In genomic region chr5:148707335-148707734, GRCm38 (mm10) we compare ENCODE assay signal across 13 mouse cellular contexts.
A peak's percentile ranks its signal among the peaks of the same experiment; 100 is the strongest.
DNase-seq lines count a peak whose midpoint lies in the region; ATAC-seq and TF ChIP-seq lines count a peak whose summit lies in the region.
"Had no signal": no experiment of that assay in that cellular context is flagged by ENCODE, and none has a peak within 500 bp of the region (broad histone marks: within the 10 kb centered on the region; RNA-seq: fewer than 3 reads in every experiment).

No protein-coding gene starts in this region.

- H3K36me3 ChIP-seq in embryonic facial prominence, embryonic 14.5 days (ENCODE audit: control insufficient read depth, insufficient read depth, low read length), result no peaks in the 10 kb centered on the region
- H3K36me3 ChIP-seq in embryonic facial prominence, embryonic 10.5 days (replicated peaks), result no peaks in the 10 kb centered on the region
- H3K36me3 ChIP-seq in heart, embryonic 14.5 days (ENCODE audit: control insufficient read depth, insufficient read depth, low read length), result no peaks in the 10 kb centered on the region
- no peaks in the 10 kb centered on the region for H3K36me3 ChIP-seq in liver, embryonic 14.5 days (replicated peaks; ENCODE audit: control insufficient read depth, insufficient read depth, low read depth)
- H3K36me3 ChIP-seq in liver, embryonic 12.5 days, result no peaks in the 10 kb centered on the region
- no peaks in the 10 kb centered on the region for H3K36me3 ChIP-seq in stomach, embryonic 16.5 days (ENCODE audit: control insufficient read depth, insufficient read depth, low read length)
- H3K36me3 ChIP-seq in stomach, postnatal 0 days (ENCODE audit: control insufficient read depth, insufficient read depth, low read length), result no peaks in the 10 kb centered on the region
- H3K36me3 ChIP-seq: neural tube, embryonic 12.5 days had no signal

- H3K9me3 ChIP-seq in embryonic facial prominence, embryonic 14.5 days (ENCODE audit: control insufficient read depth, low read length), result no peaks in the 10 kb centered on the region
- H3K9me3 ChIP-seq in embryonic facial prominence, embryonic 10.5 days, result no peaks in the 10 kb centered on the region
- H3K9me3 ChIP-seq in heart, embryonic 14.5 days (ENCODE audit: control insufficient read depth, low read length), result no peaks in the 10 kb centered on the region
- no peaks in the 10 kb centered on the region for H3K9me3 ChIP-seq in liver, embryonic 14.5 days (ENCODE audit: control insufficient read depth, low read length)
- H3K9me3 ChIP-seq in liver, embryonic 12.5 days (replicated peaks), result no peaks in the 10 kb centered on the region
- H3K9me3 ChIP-seq in stomach, embryonic 16.5 days (replicated peaks; ENCODE audit: control insufficient read depth, low read length), result no peaks in the 10 kb centered on the region
- no peaks in the 10 kb centered on the region for H3K9me3 ChIP-seq in stomach, postnatal 0 days (ENCODE audit: control insufficient read depth, low read length)
- H3K9me3 ChIP-seq: neural tube, embryonic 12.5 days had no signal

- H3K27me3 ChIP-seq in embryonic facial prominence, embryonic 14.5 days (replicated peaks; ENCODE audit: control insufficient read depth, insufficient read depth, low read length), result no peaks in the 10 kb centered on the region
- H3K27me3 ChIP-seq in embryonic facial prominence, embryonic 10.5 days (replicated peaks; ENCODE audit: low read depth, poor library complexity, severe bottlenecking), result no peaks in the 10 kb centered on the region
- no peaks in the 10 kb centered on the region for H3K27me3 ChIP-seq in heart, embryonic 14.5 days (ENCODE audit: control insufficient read depth, insufficient read depth, low read length)
- no peaks in the 10 kb centered on the region for H3K27me3 ChIP-seq in liver, embryonic 14.5 days (ENCODE audit: control insufficient read depth, insufficient read depth, low read length)
- peaks cover 30% of the 10 kb centered on the region for H3K27me3 ChIP-seq in liver, embryonic 12.5 days (replicated peaks)
- no peaks in the 10 kb centered on the region for H3K27me3 ChIP-seq in stomach, embryonic 16.5 days (ENCODE audit: control insufficient read depth, insufficient read depth, low read length)
- H3K27me3 ChIP-seq in stomach, postnatal 0 days (ENCODE audit: control insufficient read depth, insufficient read depth, low read length), result no peaks in the 10 kb centered on the region
- H3K27me3 ChIP-seq: neural tube, embryonic 12.5 days had no signal

- ATAC-seq in embryonic facial prominence, embryonic 14.5 days (ENCODE audit: low read depth), result peak; percentile 36; the same call in 1 of the 2 replicates
- no peak for ATAC-seq in heart, embryonic 14.5 days (ENCODE audit: insufficient number of reproducible peaks, insufficient read depth, low FRiP score, low read depth)
- ATAC-seq in liver, embryonic 14.5 days (ENCODE audit: insufficient read depth), result 0 out of 2 replicates have a peak, but pooled peaks have one; percentile 26
- no peak for ATAC-seq in liver, embryonic 12.5 days
- ATAC-seq in stomach, embryonic 16.5 days (ENCODE audit: insufficient read depth, low FRiP score), result no peak
- ATAC-seq in stomach, postnatal 0 days (ENCODE audit: low FRiP score, low TSS enrichment), result no peak

- TF ChIP-seq EP300 in liver, embryonic 14.5 days (IDR thresholded peaks at IDR 0.05; ENCODE audit: low read depth), result no peak
- no peak for TF ChIP-seq EP300 in stomach, postnatal 0 days (optimal IDR thresholded peaks at IDR 0.05)

- 81% methylated on average over 12 of the region's 12 CpGs for WGBS in embryonic facial prominence, embryonic 14.5 days
- WGBS in embryonic facial prominence, embryonic 10.5 days, result 87% methylated on average over 12 of the region's 12 CpGs
- whole genome bisulfite sequencing in heart, embryonic 14.5 days, result 54% methylated on average over 12 of the region's 12 CpGs
- 76% methylated on average over 12 of the region's 12 CpGs for WGBS in liver, embryonic 14.5 days (ENCODE audit: insufficient replicate concordance)
- WGBS in liver, embryonic 12.5 days (ENCODE audit: insufficient replicate concordance), result 73% methylated on average over 12 of the region's 12 CpGs
- 78% methylated on average over 12 of the region's 12 CpGs for WGBS in stomach, embryonic 16.5 days
- 75% methylated on average over 12 of the region's 12 CpGs for WGBS in stomach, postnatal 0 days

- no peak overlapping the region for H3K9ac ChIP-seq in embryonic facial prominence, embryonic 14.5 days (ENCODE audit: low read depth, low read length)
- H3K9ac ChIP-seq in heart, embryonic 14.5 days (ENCODE audit: low read length), result no peak overlapping the region
- no peak overlapping the region for H3K9ac ChIP-seq in liver, embryonic 14.5 days (replicated peaks)
- no peak overlapping the region for H3K9ac ChIP-seq in liver, embryonic 12.5 days
- H3K9ac ChIP-seq in stomach, embryonic 16.5 days (ENCODE audit: low read length), result no peak overlapping the region
- H3K9ac ChIP-seq in stomach, postnatal 0 days (ENCODE audit: low read length), result no peak overlapping the region
- H3K9ac ChIP-seq: neural tube, embryonic 12.5 days had no signal

- H3K4me3 ChIP-seq in embryonic facial prominence, embryonic 14.5 days (ENCODE audit: low read depth, low read length), result no peak overlapping the region
- no peak overlapping the region for H3K4me3 ChIP-seq in embryonic facial prominence, embryonic 10.5 days
- H3K4me3 ChIP-seq in heart, embryonic 14.5 days (ENCODE audit: control insufficient read depth in 1 of 2, insufficient read depth in 1 of 2, low read depth in 1 of 2, low read length in 2 of 2), result no peak overlapping the region
- no peak overlapping the region for H3K4me3 ChIP-seq in liver, embryonic 14.5 days (ENCODE audit: insufficient read depth in 1 of 2, low read depth in 2 of 2, low read length in 2 of 2)
- H3K4me3 ChIP-seq in liver, embryonic 12.5 days, result no peak overlapping the region
- H3K4me3 ChIP-seq in stomach, embryonic 16.5 days (replicated peaks; ENCODE audit: low read length), result no peak overlapping the region
- no peak overlapping the region for H3K4me3 ChIP-seq in stomach, postnatal 0 days (ENCODE audit: low read depth, low read length)
- H3K4me3 ChIP-seq: neural tube, embryonic 12.5 days had no signal

- H3K4me1 ChIP-seq in embryonic facial prominence, embryonic 14.5 days (ENCODE audit: control insufficient read depth, insufficient read depth, low read length), result peaks cover 15% of the 10 kb centered on the region
- H3K4me1 ChIP-seq in embryonic facial prominence, embryonic 10.5 days, result peaks cover 51% of the 10 kb centered on the region
- H3K4me1 ChIP-seq in heart, embryonic 14.5 days (ENCODE audit: control insufficient read depth in 2 of 2, insufficient read depth in 2 of 2, low read length in 2 of 2), result peaks cover 15 to 23% of the 10 kb centered on the region in 2 experiments
- peaks cover 0 to 2% of the 10 kb centered on the region in 2 experiments; a peak in 1 of 4 replicates for H3K4me1 ChIP-seq in liver, embryonic 14.5 days (replicated peaks; ENCODE audit: control insufficient read depth in 2 of 2, insufficient read depth in 2 of 2, low read length in 1 of 2)
- H3K4me1 ChIP-seq in liver, embryonic 12.5 days, result peaks cover 13% of the 10 kb centered on the region
- peaks cover 16% of the 10 kb centered on the region for H3K4me1 ChIP-seq in stomach, embryonic 16.5 days (ENCODE audit: control insufficient read depth, insufficient read depth, low read length)
- H3K4me1 ChIP-seq in stomach, postnatal 0 days (replicated peaks; ENCODE audit: control insufficient read depth, insufficient read depth), result no peaks in the 10 kb centered on the region

- no peak for TF ChIP-seq CTCF in liver, embryonic 14.5 days (IDR thresholded peaks at IDR 0.05; ENCODE audit: low read depth)
- no peak for TF ChIP-seq CTCF in stomach, postnatal 0 days (IDR thresholded peaks at IDR 0.05; ENCODE audit: low read depth)

- peak; percentile 19 for DNase-seq in embryonic facial prominence, embryonic 14.5 days (ENCODE audit: low spot score)
- no peak for DNase-seq in embryonic facial prominence, embryonic 10.5 days (ENCODE audit: low spot score)
- DNase-seq in heart, adult 8-10 months (ENCODE audit: low spot score), result no peak
- no peak for DNase-seq in liver, embryonic 14.5 days (ENCODE audit: low read depth in 3 of 3, low spot score in 3 of 3)
- DNase-seq in stomach, postnatal 0 days (ENCODE audit: low spot score), result no peak
- DNase-seq: cerebellum, adult 9-10 months; kidney, postnatal 10 days; left cerebral cortex, postnatal 4 days; thymus, postnatal 14 days had no signal

- no peak overlapping the region for H3K27ac ChIP-seq in embryonic facial prominence, embryonic 14.5 days (replicated peaks; ENCODE audit: low read depth, low read length)
- no peak overlapping the region for H3K27ac ChIP-seq in embryonic facial prominence, embryonic 10.5 days (replicated peaks)
- H3K27ac ChIP-seq in heart, embryonic 14.5 days (replicated peaks in 1 of 2; ENCODE audit: control insufficient read depth in 1 of 2, insufficient read depth in 1 of 2, low read depth in 2 of 2, low read length in 2 of 2), result peak overlapping the region in 1 of 2 experiments; percentile 35; a peak in 1 of 4 replicates
- no peak overlapping the region for H3K27ac ChIP-seq in liver, embryonic 14.5 days
- H3K27ac ChIP-seq in liver, embryonic 12.5 days, result no peak overlapping the region
- 0 out of 2 replicates have a peak overlapping the region, but pooled peaks have one; percentile 32 for H3K27ac ChIP-seq in stomach, embryonic 16.5 days (ENCODE audit: low read length)
- H3K27ac ChIP-seq in stomach, postnatal 0 days (replicated peaks), result no peak overlapping the region
- H3K27ac ChIP-seq: neural tube, embryonic 12.5 days had no signal

- H3K4me2 ChIP-seq in embryonic facial prominence, embryonic 14.5 days (ENCODE audit: low read depth, low read length), result no peak overlapping the region
- peak overlapping the region; percentile 22; the same call in 1 of the 2 replicates for H3K4me2 ChIP-seq in heart, embryonic 14.5 days (ENCODE audit: low read length)
- no peak overlapping the region for H3K4me2 ChIP-seq in liver, embryonic 14.5 days (ENCODE audit: low read depth)
- no peak overlapping the region for H3K4me2 ChIP-seq in liver, embryonic 12.5 days
- H3K4me2 ChIP-seq in stomach, embryonic 16.5 days (ENCODE audit: low read depth, low read length), result no peak overlapping the region
- H3K4me2 ChIP-seq in stomach, postnatal 0 days (replicated peaks; ENCODE audit: low read depth), result no peak overlapping the region
- H3K4me2 ChIP-seq: neural tube, embryonic 12.5 days had no signal

Comparison
In these comparisons a context has a peak if more than half of its experiments do, and no peak if none do; other contexts are left out.
1. ATAC-seq: peak in embryonic facial prominence, embryonic 14.5 days (single experiment) and liver, embryonic 14.5 days (single experiment); none in heart, embryonic 14.5 days (single experiment), liver, embryonic 12.5 days (single experiment), stomach, embryonic 16.5 days (single experiment) and stomach, postnatal 0 days (single experiment).